Mouse (Mus musculus): ENCODE measurements around the gene Ptpn11.

The Ptpn11 gene

DNA sequence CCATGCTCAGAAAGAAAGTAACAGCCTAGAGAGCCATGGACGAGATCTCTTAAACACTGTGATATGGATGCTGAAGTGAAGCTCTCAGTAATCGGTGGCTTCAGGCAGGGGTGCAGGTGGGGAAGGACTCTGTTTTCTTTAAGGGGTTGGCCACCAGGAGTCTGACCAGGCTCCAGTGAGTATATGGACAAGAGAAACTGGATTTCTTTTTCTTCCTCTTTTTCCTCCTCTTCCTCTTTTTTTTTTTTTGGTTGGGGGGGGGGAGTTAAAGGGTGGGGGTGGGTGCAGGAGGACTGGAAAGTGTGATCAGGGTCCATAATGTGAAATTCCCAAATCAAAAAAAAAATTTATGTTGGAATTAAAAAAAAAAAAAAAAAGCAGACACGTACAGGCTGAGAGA lies 68.6 kb downstream of the Ptpn11 start:
- TF ChIP-seq GATA4 (IDR thresholded peaks at IDR 0.05; ENCODE audit: insufficient replicate concordance, low read length) = no peak

DNA sequence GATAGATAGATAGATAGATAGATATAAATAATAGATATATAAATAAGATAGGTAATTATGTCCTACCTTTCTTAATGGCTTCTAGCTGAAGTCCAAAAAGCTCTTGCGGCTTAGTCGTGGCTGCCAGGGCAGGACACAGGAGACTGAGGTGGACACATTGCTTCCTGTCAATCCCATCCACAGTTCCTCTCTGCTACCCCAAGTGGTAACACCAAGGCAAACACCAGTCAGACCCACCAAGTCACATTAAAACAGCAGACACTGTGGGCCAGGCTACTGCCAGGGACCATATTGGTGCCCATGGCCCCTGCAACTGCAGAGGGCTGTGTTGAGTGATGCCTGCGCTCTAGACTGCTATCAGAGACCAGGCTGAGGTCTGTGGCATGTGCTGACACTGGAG lies 69.2 kb downstream of the Ptpn11 start:
- no peak for TF ChIP-seq GATA4 (IDR thresholded peaks at IDR 0.05; ENCODE audit: insufficient replicate concordance, low read length)

DNA sequence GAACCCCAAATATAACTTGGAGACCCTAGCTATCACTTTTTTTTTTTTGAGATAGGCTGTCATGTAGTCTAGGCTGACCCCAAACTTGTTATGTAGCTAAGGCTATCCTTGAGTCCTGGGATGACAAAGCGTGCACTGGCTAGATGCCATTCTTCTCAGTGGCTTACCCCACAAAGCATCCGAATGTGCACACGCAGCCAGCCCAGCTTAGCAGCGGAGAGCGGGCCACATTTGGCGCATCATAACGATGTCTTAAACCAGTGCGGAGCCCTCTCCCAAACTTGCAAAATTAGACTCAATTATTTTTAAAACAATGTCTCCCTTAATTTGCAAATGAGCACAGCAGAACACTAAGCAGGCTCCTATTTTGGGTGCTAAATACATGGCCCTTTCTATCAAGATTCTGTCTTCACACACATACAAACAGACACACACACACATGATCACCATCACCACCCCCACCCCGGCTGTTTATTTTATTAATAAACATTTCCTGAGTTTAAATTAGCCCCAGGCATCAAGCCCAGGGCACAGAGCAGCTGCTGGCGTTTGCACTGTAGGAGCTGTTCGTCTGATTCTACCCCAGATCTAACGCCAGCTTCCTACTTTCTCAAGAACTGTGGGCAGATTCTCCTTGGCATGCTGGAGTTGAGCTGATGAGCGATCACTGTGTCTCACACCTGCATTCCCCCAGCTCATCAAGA lies 71.7 kb downstream of the Ptpn11 start:
- TF ChIP-seq GATA4 (IDR thresholded peaks at IDR 0.05; ENCODE audit: insufficient replicate concordance, low read length) = no peak

DNA sequence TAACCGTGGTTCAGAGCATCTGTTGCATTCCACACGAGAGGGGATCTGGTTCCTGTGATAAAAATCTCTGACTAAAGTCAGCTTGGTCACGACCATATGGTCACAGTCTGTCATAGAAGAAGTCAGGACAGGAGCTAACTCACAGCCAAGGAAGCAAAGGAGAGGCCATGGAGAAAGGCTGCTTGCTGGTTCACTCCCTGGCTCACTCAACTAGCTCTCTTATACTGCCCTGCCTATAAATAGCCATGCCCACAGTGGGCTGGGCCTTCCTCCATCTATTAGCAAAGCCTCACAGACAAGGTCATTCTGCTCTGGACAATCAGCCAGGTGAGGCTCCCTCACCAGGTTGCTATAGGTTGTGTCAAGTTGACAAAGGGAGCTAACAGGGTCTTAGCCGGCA lies 72.9 kb downstream of the Ptpn11 start:
- no peak for TF ChIP-seq GATA4 (IDR thresholded peaks at IDR 0.05; ENCODE audit: insufficient replicate concordance, low read length)

DNA sequence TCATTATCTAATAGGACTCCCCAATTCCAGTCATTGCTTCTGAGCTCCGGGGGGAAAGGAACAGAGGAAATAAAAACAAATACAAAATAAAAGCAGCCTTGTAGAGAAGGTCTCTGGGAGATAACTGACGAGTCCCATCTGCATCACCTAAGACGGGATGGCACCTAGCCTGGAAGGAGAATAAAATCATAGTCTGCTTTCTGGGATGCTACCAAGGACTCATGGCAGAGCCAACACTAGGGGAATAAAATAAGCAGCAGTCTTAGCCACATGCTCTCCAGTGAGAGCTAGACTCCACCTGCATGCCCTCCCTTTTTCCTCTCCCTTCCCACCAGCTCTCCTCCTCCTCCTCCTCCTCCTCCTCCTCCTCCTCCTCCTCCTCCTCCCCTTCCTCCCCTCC lies 74.3 kb downstream of the Ptpn11 start:
- no peak for TF ChIP-seq GATA4 (IDR thresholded peaks at IDR 0.05; ENCODE audit: insufficient replicate concordance, low read length)

DNA sequence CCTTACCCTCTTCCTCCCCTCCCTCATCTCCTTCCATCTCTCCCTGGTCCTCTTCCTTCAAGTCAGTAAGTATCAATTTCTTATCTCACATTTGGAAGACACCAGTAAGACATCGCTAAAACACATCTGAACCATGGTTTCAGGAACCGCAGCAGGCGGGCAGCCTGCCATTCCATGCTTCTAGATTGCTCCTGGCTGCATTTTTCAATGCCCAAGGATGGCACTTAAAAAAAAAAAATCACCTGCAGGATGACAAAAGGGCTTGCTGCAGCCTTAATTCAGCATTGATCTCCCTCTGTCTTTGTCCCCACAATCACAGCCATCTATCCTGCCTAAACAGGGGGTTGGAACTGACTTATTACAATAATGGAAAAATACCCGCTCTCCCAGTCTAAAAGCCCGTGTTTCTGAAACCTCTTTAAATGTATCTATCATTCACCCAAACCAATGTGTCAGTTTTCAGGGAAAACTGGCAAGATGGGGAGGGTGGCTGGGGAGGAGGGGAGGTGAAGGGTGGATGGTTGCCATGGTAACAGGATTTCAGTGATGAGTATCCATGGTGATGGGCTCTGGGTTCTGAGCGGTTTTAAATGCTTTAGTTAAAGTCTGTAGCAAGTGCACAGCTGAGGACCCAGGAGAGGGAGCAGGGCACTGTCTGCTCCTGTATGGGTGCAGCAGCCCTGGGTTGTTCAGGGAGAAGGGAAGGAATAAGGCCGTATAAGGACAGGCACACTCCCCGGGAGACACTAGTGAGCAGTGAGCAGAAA lies 75.6 kb downstream of the Ptpn11 start:
- no peak for TF ChIP-seq GATA4 (IDR thresholded peaks at IDR 0.05; ENCODE audit: insufficient replicate concordance, low read length)

DNA sequence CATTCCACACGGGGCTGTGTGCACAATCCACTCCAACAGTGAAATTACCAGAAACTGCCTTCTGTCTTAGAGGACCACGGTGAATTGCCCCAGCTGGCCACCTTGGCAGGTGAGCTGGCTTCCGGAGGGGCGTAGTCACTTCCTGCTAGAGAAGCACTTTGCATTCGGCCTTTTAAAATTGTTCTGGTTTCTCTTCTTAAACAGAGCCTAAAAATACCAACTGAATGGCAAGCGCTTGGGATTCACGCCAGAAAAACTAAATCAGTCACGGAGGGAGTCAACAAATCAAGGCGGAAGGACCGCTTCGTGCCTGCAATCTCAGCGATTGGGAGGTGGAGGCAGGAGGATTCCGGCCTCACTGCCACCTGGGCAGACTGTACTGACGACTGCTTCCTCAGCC lies 77.0 kb downstream of the Ptpn11 start:
- no peak for TF ChIP-seq GATA4 (IDR thresholded peaks at IDR 0.05; ENCODE audit: insufficient replicate concordance, low read length)

DNA sequence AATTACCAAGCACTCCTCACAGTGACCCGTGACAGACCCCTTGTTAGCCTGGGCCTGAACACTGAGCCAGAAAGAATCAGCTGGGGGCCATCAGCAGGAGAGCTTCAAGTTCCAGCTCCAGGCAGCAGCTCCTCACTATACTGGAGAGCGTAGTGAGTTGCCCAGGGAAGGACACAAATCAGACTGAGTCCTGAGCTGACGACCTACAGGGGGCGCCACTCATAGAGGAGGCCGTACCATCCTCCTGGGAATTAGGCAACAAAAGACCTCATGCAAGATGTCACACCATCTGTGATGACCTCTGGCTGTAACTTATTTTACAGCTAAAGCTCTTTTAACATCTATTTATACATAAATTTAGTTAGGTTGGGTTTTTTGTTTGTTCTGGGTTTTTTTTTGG lies 78.8 kb downstream of the Ptpn11 start:
- TF ChIP-seq GATA4 (IDR thresholded peaks at IDR 0.05; ENCODE audit: insufficient replicate concordance, low read length) = no peak

DNA sequence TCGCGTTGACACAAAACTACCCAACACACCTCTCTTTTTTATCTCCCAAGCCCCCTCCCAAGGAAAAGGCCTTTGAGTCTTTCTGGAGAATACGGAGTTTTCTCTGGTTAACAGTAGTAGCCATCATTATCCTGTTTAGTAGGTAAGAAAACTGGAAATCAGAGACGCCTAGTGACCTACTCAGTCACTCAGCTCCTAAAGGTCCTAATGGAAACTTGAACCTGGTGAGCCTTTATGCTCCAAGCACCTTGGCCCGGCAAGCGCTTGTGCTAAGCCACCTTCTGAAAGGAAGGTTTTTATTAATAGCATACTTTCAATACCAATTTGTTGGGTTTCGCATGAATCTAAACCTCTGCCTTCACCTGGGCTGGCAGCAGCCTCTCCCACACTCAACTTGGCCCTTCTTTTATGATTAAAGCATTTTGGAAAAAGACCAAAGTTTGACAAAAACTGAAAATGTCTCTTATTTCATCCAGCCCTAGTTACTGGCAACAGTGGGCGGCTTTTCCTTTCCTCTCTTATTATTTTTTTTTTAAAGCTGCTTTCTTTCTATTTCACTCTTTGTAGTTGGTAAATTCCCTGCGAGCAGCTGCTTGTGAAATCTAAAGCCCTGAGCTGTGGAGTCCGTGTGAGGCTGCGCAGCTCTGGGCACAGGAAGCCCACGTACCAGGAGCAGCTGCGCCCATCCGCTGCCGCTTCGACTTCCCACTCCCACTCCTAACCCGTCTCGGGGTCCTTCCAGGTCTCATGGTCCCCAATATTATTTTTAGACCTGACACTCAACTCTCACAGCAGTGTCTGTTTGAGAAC lies 79.9 kb downstream of the Ptpn11 start:
- no peak for TF ChIP-seq GATA4 (IDR thresholded peaks at IDR 0.05; ENCODE audit: insufficient replicate concordance, low read length)

DNA sequence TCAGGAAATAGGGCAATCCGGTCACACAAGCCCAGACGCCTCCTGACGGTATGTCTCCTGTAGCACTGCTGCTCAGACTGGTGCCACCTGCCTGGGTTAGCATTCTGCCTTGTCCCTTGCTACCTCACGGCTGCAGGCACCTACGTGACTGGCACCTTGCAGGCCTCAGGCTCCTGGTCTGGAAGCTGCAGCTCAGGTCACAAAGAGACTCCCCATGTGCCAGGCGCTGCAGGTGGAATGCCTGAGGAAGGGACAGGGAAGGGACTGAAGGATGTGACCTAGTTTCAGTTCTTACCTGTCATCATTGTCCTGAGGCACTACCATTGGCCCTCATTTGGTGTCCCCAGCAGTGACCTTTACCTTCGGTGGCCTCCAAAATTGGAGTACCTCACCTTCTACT lies 82.0 kb downstream of the Ptpn11 start:
- TF ChIP-seq GATA4 (IDR thresholded peaks at IDR 0.05; ENCODE audit: insufficient replicate concordance, low read length) = no peak

DNA sequence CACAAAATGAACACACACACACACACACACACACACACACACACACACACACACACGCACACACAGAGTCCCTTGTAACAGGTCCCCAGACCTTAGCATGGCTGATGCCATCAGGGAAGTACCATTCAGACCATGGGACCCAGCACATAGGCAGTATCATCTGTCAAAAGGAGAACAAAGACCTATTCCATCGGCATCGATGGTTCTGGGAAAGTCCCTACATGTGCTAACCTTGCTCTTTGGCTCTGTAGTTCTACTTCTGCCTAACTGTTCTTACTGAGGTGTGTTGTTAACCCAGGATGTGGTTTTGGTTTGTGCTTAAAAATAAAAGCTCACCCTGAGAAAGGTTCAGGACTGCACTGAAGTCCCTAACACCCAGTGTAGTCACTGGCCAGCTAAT lies 84.3 kb downstream of the Ptpn11 start:
- no peak for TF ChIP-seq GATA4 (IDR thresholded peaks at IDR 0.05; ENCODE audit: insufficient replicate concordance, low read length)

DNA sequence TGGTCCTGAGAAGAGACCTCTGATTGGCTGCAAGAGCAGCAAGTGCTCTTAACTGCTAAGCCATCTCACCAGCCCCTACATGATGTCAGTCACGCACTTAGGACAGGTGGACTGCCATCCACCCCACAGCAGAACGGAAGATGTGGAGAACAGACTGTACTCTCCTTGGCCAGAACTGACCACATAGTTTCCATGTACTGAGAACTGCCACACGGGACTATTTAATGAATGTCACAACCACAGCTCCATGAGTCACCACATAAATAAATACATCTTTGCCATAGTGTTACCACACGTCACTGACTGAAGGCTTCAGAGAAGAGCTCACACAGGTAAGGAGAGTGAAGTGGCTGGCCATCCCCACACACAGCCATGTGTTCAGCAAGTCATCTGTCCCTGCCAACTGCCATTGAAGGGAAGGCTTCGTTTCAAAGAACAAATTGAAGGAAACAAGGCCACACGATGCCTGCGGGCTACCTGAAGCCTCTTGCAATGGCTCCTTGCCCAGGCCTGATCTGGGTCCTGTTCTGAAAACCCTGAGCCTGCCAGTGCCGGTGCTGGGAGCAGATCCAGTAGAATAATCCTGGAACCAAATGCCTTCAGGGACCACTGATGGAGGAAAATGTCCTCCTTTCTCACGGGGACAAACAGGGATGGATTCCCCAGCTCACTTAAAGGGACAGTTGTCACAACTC lies 90.2 kb downstream of the Ptpn11 start:
- TF ChIP-seq GATA4 (IDR thresholded peaks at IDR 0.05; ENCODE audit: insufficient replicate concordance, low read length) = no peak

DNA sequence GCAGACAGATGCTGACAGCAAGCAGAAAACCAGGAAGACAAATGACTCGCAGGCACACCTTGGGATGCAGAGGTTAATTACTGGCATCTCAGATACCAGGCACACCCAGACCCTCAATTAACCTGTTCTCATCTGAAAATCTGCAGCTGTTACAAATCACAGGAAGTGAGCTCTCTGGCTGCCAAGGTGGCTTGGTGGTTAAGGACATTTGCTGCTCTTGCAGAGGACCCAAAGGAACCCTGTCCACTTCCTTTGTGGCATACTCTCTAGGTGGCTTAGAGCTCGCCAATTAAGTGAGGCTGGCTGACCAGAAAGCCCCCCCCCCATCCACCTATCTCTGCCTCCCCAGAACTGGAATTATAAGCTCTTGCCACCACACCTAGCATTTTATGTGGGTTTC lies 91.1 kb downstream of the Ptpn11 start:
- TF ChIP-seq GATA4 (IDR thresholded peaks at IDR 0.05; ENCODE audit: insufficient replicate concordance, low read length) = no peak

DNA sequence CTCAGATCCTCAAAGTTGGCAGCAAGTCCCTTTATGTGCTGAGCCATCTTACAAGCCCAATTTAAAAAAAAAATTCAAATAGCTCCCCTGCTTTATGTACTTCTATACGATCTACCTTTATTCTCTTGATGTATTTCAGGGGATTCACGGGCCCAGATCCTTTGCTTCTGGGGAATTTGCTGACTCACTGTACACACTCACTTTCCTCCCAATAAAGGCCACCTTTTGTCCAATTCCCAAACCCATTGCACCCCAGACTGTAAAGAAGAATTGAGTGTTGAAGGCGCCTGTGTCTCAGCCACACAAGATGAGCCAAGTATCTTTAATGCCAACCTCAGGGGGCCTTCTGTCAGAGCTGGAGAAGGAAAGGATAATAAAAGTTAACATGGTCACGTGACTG lies 93.2 kb downstream of the Ptpn11 start:
- no peak for TF ChIP-seq GATA4 (IDR thresholded peaks at IDR 0.05; ENCODE audit: insufficient replicate concordance, low read length)

DNA sequence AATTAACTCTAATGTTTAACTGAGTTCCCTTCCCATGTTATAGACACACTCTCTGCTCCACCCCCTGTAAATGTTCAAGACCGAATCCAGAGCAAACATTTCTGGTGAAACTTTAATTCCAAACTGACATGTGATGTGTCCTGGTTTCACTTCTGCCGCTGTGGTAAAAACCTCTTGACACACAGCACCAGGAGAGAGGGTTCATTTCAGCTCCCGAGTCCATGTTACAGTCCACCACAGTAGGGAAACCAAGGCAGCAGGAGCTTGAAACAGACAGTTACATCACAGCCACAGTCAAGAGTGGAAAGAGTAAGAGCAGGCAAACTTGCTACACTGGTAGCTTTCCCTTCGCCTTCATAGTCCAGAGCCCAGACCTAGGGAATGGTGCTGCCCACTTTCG lies 94.5 kb downstream of the Ptpn11 start:
- TF ChIP-seq GATA4 (IDR thresholded peaks at IDR 0.05; ENCODE audit: insufficient replicate concordance, low read length) = no peak
